Mouse (Mus musculus) B cell, adult 2 months (primary cell): ENCODE results near the gene Slc35e1.
A peak's percentile ranks its signal among the peaks of the same experiment; 100 is the strongest.

Experiments
- DNase-seq, 2 experiments: peaks; one replicate each; pipeline ENCODE4 v3.0.0; 2022

Gene Slc35e1

GRCm38 (mm10) chr8:72491680-72492621, at the start of gene Slc35e1:
Gene Slc35e1, minus strand, starts transcription at chr8:72492614.
- peak; percentile 45 to 57 for DNase-seq

- peak; percentile 30 to 32 for DNase-seq
Observed at GRCm38 (mm10) chr8:72539234-72539633, 46.8 kb upstream of the Slc35e1 start.

GRCm38 (mm10) chr8:72534888-72535287, 42.5 kb upstream of the Slc35e1 start:
- no peak for DNase-seq

GRCm38 (mm10) chr8:72532103-72532502, 39.7 kb upstream of the Slc35e1 start:
- DNase-seq, result no peak

GRCm38 (mm10) chr8:72521888-72522287, 29.5 kb upstream of the Slc35e1 start:
- DNase-seq, result no peak

DNA sequence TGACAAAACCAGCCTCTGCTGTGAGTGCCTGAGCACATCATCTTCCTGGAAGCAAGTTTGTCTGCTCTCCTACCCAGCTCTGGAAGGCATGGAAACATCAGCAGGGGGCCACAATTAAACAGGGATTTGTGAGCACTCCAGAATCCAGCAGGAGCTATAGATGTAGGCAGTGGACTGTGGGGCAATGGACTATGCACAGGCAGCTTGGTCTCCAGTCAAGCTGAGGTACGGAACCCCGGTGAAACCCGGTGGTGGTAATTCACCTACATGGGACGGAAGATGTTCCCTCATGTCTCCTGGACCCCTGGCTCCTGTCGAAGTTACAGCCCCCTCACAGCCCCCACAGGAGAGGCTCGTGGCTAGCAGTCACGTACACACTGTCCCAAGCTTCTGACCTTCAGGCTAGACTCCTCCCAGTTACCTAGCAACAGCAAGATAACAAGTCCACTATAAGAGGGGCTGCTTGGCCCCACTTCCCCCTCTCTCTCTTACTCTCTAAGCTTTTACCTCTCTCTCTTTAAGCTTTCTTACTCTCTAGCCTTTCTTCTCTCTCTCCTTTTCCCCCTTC, 25.1 kb upstream of the Slc35e1 start:
- DNase-seq, result no peak

DNA sequence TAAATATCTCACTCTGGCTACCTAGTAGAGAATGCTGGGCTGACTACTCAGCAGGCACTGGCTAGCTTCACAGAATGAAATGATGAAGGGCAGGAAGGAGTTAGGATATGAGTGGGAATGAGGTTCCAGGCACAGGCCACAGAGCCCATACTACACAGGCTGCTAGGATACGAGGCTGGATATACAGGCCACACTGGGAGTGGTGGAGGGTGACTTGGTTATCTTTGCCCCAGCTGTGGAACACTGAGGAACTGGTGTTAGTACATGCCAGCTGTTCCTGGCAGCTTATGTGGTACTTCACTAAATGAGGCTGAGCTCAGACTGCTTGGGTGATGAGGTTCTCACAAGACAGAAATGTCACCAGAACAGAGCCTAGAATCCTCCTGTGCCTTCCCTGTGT, 20.7 kb upstream of the Slc35e1 start:
- no peak for DNase-seq

GRCm38 (mm10) chr8:72512648-72513047, 20.2 kb upstream of the Slc35e1 start:
- DNase-seq, result no peak

- DNase-seq, result no peak
Observed at GRCm38 (mm10) chr8:72507505-72507904, 15.1 kb upstream of the Slc35e1 start.

GRCm38 (mm10) chr8:72504637-72505314, 12.4 kb upstream of the Slc35e1 start:
- DNase-seq, result no peak

DNA sequence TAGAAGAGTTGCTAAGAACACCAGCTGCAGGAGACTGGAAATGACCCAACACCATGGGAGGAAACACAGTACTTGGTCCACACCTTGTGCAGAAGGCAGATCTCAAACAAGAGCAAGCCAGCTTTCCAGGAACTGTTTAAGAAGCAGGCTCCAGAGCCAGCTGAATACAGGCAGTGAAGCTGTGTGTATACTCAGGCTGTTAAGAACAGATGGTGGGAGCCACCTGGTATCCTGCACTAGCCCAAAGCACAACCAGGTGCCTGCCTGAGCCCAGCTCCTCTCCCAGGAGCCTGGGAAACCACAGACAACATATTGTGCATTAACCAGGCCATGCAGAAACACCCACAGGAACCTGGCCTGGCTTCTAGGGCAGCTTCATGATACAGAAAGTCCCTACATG, 11.7 kb upstream of the Slc35e1 start:
- DNase-seq, result no peak

GRCm38 (mm10) chr8:72500521-72500931, 8.1 kb upstream of the Slc35e1 start:
- no peak for DNase-seq

DNA sequence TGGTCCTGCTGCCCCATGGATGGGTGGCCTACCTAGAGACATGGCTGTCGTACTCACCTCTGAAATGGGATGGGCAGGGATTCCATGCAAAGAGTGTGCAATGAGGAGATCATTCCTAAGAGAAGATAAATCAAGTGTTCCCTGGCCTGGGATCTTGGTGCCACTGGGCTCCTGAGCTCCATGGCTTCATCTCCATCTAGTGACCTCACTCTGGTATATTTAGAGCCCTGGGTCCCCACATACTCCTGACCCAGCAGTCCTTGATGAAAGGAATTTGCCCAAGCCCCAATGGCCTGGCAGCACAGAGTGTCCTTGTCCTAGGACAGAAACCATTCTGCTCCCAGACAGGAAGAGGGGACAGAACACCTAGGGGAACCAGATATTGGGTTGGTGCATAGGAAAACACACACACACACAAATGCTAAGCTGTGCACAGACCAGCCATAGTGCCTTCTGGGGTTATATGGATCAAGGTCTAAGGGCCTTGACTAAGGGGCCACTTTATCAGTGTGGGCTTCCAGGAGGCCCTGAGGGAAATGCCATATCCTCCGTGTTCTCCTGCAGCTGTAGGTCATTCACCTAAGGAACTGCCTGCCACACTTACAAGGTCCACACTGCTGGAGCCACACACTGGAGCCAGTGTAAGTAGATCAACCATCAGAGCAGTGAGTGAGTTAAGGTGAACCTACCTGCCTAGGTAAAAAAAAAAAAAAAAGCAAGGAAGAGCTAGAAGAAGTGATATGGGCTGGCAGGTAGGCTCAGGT, 7.3 kb upstream of the Slc35e1 start:
- DNase-seq, result no peak

GRCm38 (mm10) chr8:72498527-72498926, 6.1 kb upstream of the Slc35e1 start:
- no peak for DNase-seq

DNA sequence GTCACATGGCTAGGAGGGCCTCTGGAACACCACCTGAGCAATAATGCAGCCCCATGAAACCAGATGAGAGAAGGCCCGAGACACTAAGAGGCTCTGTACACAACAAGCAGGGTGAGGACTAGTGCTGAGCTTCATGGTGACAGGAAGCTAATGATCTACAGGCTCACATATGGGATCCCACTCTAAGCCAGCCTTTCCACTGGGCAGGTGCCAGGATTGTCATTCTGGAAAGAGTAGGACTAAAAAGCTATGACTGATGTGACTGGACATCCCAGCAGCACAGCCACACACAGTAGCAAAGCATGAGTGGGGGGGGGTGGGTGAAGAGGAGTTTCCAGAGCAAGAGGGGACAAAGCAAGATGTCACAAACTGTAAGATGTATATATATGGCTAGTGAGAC, 5.5 kb upstream of the Slc35e1 start:
- DNase-seq, result no peak

DNA sequence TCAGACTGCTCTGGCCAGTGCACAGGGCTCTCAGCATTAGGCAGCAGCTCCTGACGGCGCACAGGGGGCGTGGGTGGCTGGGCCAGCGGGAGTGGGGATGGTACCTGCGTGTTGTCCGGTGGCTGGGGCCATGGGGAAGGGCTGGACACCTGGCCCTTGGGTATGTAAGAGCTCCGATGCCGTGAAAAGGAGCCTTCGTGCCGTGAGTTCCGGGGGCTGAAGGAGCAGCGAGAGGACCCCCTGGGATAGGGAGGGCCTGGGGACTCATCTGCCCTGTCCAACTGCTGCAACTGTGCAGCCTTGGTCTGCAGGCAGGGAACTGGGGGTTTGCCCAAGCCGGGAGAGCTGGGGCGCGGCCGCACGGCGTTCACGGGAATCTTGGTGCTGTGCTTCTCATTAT, 3.8 kb upstream of the Slc35e1 start:
- no peak for DNase-seq

DNA sequence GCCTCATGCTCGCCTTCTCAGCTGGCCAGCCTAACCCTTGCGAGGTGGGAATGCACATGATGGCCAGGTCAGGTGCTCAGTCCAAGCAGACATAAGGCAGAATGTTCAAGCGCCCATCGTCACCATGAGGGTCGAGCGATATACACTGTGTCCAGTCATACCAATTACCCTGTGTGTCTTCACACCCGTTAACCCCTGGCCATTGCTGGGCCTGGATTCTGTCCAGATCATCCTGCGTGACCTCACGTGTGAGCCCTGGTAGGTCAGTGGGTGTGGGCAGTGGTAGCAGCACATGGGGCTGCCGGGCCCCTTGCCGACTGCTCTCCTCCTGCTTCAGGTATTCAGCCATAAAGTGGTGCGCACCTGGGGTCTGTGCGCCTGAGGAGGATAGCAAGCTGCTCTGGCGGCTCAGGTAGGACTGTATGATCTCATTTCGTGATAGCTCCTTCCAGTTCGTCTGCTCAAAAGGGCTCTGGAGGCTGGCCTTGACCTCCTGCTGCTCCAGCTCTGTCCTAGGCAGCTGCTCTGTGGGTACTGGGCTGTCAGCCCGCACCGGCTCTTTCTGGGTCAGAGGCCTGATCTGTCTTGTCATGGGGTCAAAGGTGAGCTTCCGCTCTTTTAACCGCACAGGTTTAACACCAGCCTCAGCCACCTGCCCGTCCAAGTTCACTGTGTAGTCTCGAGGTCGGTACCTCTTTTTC, 3.1 kb upstream of the Slc35e1 start:
- DNase-seq, result no peak

- peak; percentile 13 to 15 for DNase-seq
Observed at GRCm38 (mm10) chr8:72493381-72493780, 967 bp upstream of the Slc35e1 start.

DNA sequence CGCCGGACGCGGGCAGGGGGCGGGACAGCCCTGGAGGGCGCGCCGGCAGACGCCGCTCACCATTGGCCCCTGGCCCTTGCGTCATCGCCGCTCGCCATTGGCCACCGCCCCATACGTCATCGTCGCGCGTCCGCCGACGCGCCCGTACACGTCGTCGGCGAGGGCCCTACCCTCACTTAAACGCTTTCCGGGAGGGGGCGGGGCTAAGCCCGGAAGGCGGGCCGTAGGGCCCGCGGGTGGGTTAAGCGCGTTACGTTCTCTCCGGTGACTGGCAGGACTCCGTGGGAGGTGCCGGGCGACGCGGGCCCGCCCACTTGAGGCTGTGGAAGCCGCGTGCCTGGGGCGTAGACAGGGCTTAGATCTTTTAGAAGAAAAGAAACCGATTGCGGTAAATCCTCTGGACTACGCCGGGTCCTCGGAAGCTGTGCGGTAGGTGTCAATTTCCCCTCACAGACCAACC, 238 bp upstream of the Slc35e1 start:
- DNase-seq, result peak; percentile 100

DNA sequence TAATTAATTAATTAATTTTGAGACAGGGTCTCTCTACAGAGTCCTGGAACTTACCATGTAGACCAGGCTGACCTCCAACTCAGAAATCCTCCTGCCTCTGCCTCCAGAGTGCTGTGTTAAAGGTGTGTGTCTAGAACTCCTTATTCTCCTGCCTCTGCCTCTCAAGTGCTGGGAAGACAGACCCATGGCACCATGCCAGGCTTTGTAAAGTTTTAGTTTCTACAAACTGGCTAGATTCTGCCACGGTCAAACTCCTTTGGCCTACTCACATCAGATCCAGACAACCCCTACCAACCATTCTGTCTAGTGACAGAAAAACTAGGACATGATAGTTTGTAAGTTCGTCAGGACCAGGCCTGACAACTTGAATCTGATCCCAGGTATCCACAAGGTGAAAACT, 1.4 kb downstream of the Slc35e1 start:
- no peak for DNase-seq

DNA sequence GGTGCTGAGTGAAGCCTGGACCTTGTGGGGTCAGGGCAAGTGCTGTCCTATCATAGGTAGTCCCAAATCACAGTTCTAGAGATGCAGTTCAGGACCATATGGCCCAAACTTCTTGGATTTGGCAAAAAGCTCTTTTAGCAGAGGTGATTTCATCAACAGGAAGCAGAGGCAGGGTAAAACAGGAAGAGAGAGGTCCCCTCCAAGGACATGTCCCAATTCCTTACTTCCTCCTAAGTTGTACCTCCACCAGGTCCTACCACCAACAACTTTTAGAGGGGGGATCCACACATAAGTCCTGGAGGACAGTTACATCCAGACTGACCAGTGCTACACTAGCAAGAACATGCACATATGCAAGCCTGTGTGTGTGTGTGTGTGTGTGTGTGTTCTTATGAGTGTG, 5.4 kb downstream of the Slc35e1 start:
- DNase-seq, result no peak
